Mouse (Mus musculus): ENCODE results near the gene Nol3.

- no peak for TF ChIP-seq POLR2A (IDR thresholded peaks at IDR 0.05; ENCODE audit: insufficient read depth, low read length)
- peak; percentile 46 for TF ChIP-seq CTCF (IDR thresholded peaks at IDR 0.05; ENCODE audit: low read depth, low read length)
Observed at GRCm38 (mm10) chr8:105257318-105258114, 18.4 kb upstream of the Nol3 start.

Data from ES-Bruce4 (cell line).